Mouse (Mus musculus) limb, embryonic 11.5 days (tissue): ENCODE data around the gene Rab32. TPM values are rescaled to one million over a fixed set of nuclear protein-coding genes. Genes with fewer than 3 reads are reported as not detected.
"Not testable (repeated sequence)": the region's sequence is repeated elsewhere in the genome, so short reads cannot be mapped to it uniquely, and the experiment has no call there.

Source experiments
- ATAC-seq: fragments of 200-750 bp; cut with Nextera tagmentation; 2 replicates; pipeline ENCODE4 v1.8.0; 2017; ENCODE audit warnings: low read depth; ENCODE audit not compliant: insufficient number of reproducible peaks, low FRiP score, low TSS enrichment
- DNase-seq: peaks from one replicate; pipeline ENCODE4 v3.0.0-alpha.2; 2015; ENCODE audit warnings: low spot score
- H3K27ac ChIP-seq: fragments of 300-500 bp; sonication (generic); replicated peaks from 2 replicates; pipeline ENCODE4 v1.5.1; 2014; ENCODE audit warnings: low read depth, mild to moderate bottlenecking, low read length
- H3K27me3 ChIP-seq: fragments of 300-500 bp; sonication (generic); 2 replicates; pipeline ENCODE4 v1.6.1; 2014; ENCODE audit warnings: mild to moderate bottlenecking, low read length, mixed read lengths; ENCODE audit not compliant: control insufficient read depth, insufficient read depth
- H3K36me3 ChIP-seq: fragments of 300-500 bp; sonication (generic); 2 replicates; pipeline ENCODE4 v1.6.1; 2014; ENCODE audit warnings: mild to moderate bottlenecking, low read length, moderate library complexity, mixed read lengths; ENCODE audit not compliant: control insufficient read depth, insufficient read depth
- H3K4me1 ChIP-seq: fragments of 300-500 bp; sonication (generic); 2 replicates; pipeline ENCODE4 v1.6.1; 2014; ENCODE audit warnings: low read length, mixed read lengths; ENCODE audit not compliant: control insufficient read depth, insufficient read depth
- H3K4me2 ChIP-seq: fragments of 300-500 bp; sonication (generic); 2 replicates; pipeline ENCODE4 v1.6.1; 2014; ENCODE audit warnings: low read depth, mild to moderate bottlenecking, moderate library complexity; ENCODE audit not compliant: severe bottlenecking
- H3K4me3 ChIP-seq: fragments of 300-500 bp; sonication (generic); 2 replicates; pipeline ENCODE4 v1.5.1; 2014; ENCODE audit warnings: low read depth, low read length
- H3K9ac ChIP-seq: fragments of 300-500 bp; sonication (generic); 2 replicates; pipeline ENCODE4 v1.6.1; 2014; ENCODE audit warnings: mild to moderate bottlenecking, low read length
- H3K9me3 ChIP-seq: fragments of 300-500 bp; sonication (generic); 2 replicates; pipeline ENCODE4 v1.6.1; 2016; ENCODE audit warnings: low read length; ENCODE audit not compliant: control insufficient read depth
- WGBS: fragments of 180-500 bp; shearing (Covaris S2); extraction: QIAGEN DNeasy Blood & Tissue Kit; methylation state at CpG from one replicate; pipeline ENCODE4 v1.1.7; 2014; 5-methylcytosine and 5-hydroxymethylcytosine counted together
- polyA plus RNA-seq: library from polyadenylated mRNA; unstranded; fragments of >200 nt; fragmentation: Nextera tagmentation; extraction: Ambion mirVana; gene quantifications from 2 replicates; pipeline ENCODE4 v1.2.1, GENCODE M21; 2014

The Rab32 gene
- 26.2 and 33.5 TPM in 2 replicates for polyA plus RNA-seq

- peak within 1 kb of the TSS; percentile 65; the same call in 1 of the 2 replicates for H3K27ac ChIP-seq
- peak within 1 kb of the TSS; percentile 61 for H3K4me3 ChIP-seq
- no peaks in the 10 kb centered on the region for H3K4me1 ChIP-seq
- H3K27me3 ChIP-seq, result no peaks in the 10 kb centered on the region
- H3K36me3 ChIP-seq, result no peaks in the 10 kb centered on the region
- DNase-seq (peak; percentile 98), ATAC-seq (peak; percentile 96)
- under 1% methylated on average over 50 of the region's 51 CpGs for WGBS
- peak within 1 kb of the TSS; percentile 70 for H3K9ac ChIP-seq
- H3K9me3 ChIP-seq, result no peaks in the 10 kb centered on the region
- H3K4me2 ChIP-seq, result peak within 1 kb of the TSS; percentile 73
Measured at GRCm38 (mm10) chr10:10557570-10558336, at the start of gene Rab32. Rab32 (minus strand) TSS chr10:10558265.

- H3K4me2 ChIP-seq, result no peak overlapping the region
- no peak for ATAC-seq
- WGBS, result 81% methylated on average over 3 of the region's 3 CpGs
Measured at GRCm38 (mm10) chr10:10600771-10601170, 42.7 kb upstream of the Rab32 start.

GRCm38 (mm10) chr10:10597495-10597894 is 39.4 kb upstream of the Rab32 start:
- not testable (repeated sequence) for DNase-seq, ATAC-seq
- WGBS, result 86% methylated on average over 2 of the region's 2 CpGs

More at GRCm38 (mm10) chr10:10600771-10601170, 42.7 kb upstream of the Rab32 start:
- H3K27ac ChIP-seq, result no peak overlapping the region
- no peaks in the 10 kb centered on the region for H3K36me3 ChIP-seq
- no peak for DNase-seq
- no peak overlapping the region for H3K4me3 ChIP-seq
- no peaks in the 10 kb centered on the region for H3K4me1 ChIP-seq
- no peaks in the 10 kb centered on the region for H3K9me3 ChIP-seq
- H3K27me3 ChIP-seq, result no peaks in the 10 kb centered on the region
- H3K9ac ChIP-seq, result no peak overlapping the region

GRCm38 (mm10) chr10:10580811-10581210 is 22.7 kb upstream of the Rab32 start:
- no peaks in the 10 kb centered on the region for H3K9me3 ChIP-seq
- H3K27me3 ChIP-seq, result no peaks in the 10 kb centered on the region
- H3K4me1 ChIP-seq, result no peaks in the 10 kb centered on the region
- ATAC-seq, result no peak
- H3K9ac ChIP-seq, result no peak overlapping the region
- H3K4me2 ChIP-seq, result no peak overlapping the region
- no peaks in the 10 kb centered on the region for H3K36me3 ChIP-seq
- H3K4me3 ChIP-seq, result no peak overlapping the region
- no peak for DNase-seq
- WGBS, result 86% methylated on average over 3 of the region's 3 CpGs
- no peak overlapping the region for H3K27ac ChIP-seq

More at GRCm38 (mm10) chr10:10597495-10597894, 39.4 kb upstream of the Rab32 start:
- not testable (repeated sequence) for H3K9ac ChIP-seq, H3K36me3 ChIP-seq, H3K27ac ChIP-seq, H3K4me1 ChIP-seq, H3K4me2 ChIP-seq, H3K27me3 ChIP-seq, H3K4me3 ChIP-seq, H3K9me3 ChIP-seq

GRCm38 (mm10) chr10:10579821-10580220 is 21.8 kb upstream of the Rab32 start:
- no peak for ATAC-seq
- H3K27me3 ChIP-seq, result no peaks in the 10 kb centered on the region
- no peaks in the 10 kb centered on the region for H3K36me3 ChIP-seq
- H3K27ac ChIP-seq, result no peak overlapping the region
- H3K9ac ChIP-seq, result no peak overlapping the region
- H3K4me1 ChIP-seq, result no peaks in the 10 kb centered on the region
- no peak for DNase-seq
- 71% methylated on average over 1 of the region's 1 CpGs for WGBS
- no peaks in the 10 kb centered on the region for H3K9me3 ChIP-seq
- H3K4me3 ChIP-seq, result no peak overlapping the region
- no peak overlapping the region for H3K4me2 ChIP-seq

GRCm38 (mm10) chr10:10558337-10558711 is 259 bp upstream of the Rab32 start:
- Histone ChIP-seq H3K36me3 (no peaks in the 10 kb centered on the region), H3K4me3 (peak overlapping the region; percentile 61; the same call in 1 of the 2 replicates), H3K4me1 (no peaks in the 10 kb centered on the region), H3K9ac (no peak overlapping the region), H3K9me3 (no peaks in the 10 kb centered on the region), H3K27ac (no peak overlapping the region), H3K4me2 (peak overlapping the region; percentile 73), H3K27me3 (no peaks in the 10 kb centered on the region)
- DNase-seq (no peak), ATAC-seq (peak; percentile 2; the same call in 1 of the 2 replicates)
- WGBS, result 47% methylated on average over 5 of the region's 5 CpGs

GRCm38 (mm10) chr10:10557085-10557484 is 980 bp downstream of the Rab32 start:
- 6% methylated on average over 8 of the region's 8 CpGs for WGBS
- Histone ChIP-seq H3K27ac (no peak overlapping the region), H3K9me3 (no peaks in the 10 kb centered on the region), H3K27me3 (no peaks in the 10 kb centered on the region), H3K4me3 (peak overlapping the region; percentile 61), H3K36me3 (no peaks in the 10 kb centered on the region), H3K9ac (peak overlapping the region; percentile 70; the same call in 1 of the 2 replicates), H3K4me1 (no peaks in the 10 kb centered on the region), H3K4me2 (peak overlapping the region; percentile 73)
- DNase-seq, result peak; percentile 63
- ATAC-seq, result peak; percentile 79

- Histone ChIP-seq H3K4me3 (no peak overlapping the region), H3K4me2 (no peak overlapping the region)
- 86% methylated on average over 3 of the region's 3 CpGs for WGBS
Measured at GRCm38 (mm10) chr10:10555676-10556075, 2.4 kb downstream of the Rab32 start.

More at GRCm38 (mm10) chr10:10555676-10556075, 2.4 kb downstream of the Rab32 start:
- DNase-seq (no peak), ATAC-seq (no peak)
- H3K36me3 ChIP-seq, result no peaks in the 10 kb centered on the region
- no peaks in the 10 kb centered on the region for H3K4me1 ChIP-seq
- H3K9ac ChIP-seq, result no peak overlapping the region
- no peaks in the 10 kb centered on the region for H3K27me3 ChIP-seq
- no peaks in the 10 kb centered on the region for H3K9me3 ChIP-seq
- no peak overlapping the region for H3K27ac ChIP-seq
